Mouse (Mus musculus): ENCODE measurements around the gene Ptrhd1.

Ptrhd1 gene

DNA sequence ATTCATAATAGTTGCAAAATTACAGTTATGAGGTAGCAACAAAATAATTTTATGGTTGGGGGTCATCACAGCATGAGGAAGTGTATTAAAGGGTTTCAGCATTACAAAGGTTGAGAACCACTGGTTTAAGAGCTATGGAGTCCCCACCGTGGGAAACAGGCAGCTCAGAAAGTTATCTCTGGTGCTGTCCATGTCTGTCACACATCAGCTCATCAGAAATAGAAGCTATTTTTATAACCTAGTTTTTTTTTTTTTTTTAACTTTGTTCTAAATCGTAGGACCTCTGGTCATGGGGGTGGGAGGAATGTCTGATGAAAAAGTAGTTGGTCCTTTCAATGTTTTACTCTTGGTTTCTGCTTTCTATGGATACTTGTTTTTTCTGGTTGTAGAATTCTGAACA is 10.0 kb downstream of the Ptrhd1 start:
- DNase-seq (ENCODE audit: low read depth, low spot score) = no peak

GRCm38 (mm10) chr12:4245742-4246141 is 11.9 kb downstream of the Ptrhd1 start:
- no peak for DNase-seq (ENCODE audit: low read depth, low spot score)

DNA sequence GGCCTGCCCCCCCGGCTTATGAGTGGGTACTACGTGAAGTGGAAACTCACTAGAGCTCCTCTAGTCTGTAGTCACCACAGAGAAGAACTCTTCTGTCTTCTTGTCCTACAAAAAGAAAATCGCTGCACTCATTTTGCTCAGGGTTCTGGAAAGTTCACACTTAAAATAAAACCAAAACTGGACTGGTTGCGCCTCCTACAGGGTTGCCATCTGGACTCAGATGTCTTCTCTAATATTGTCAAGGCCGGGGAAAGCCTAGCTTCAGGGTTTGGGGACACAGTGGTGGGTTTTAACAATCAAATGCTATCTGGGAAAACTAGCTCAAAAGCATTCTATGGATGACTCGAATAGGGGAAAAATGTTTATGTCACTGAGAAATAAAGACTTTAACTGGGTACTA is 16.0 kb downstream of the Ptrhd1 start:
- DNase-seq (ENCODE audit: low read depth, low spot score) = no peak

GRCm38 (mm10) chr12:4252742-4253655 is 19.2 kb downstream of the Ptrhd1 start:
- DNase-seq (ENCODE audit: low read depth, low spot score) = no peak

- no peak for DNase-seq (ENCODE audit: low read depth, low spot score)
Measured at GRCm38 (mm10) chr12:4267765-4268164, 33.9 kb downstream of the Ptrhd1 start.

GRCm38 (mm10) chr12:4271078-4271477 is 37.3 kb downstream of the Ptrhd1 start:
- no peak for DNase-seq (ENCODE audit: low read depth, low spot score)

DNA sequence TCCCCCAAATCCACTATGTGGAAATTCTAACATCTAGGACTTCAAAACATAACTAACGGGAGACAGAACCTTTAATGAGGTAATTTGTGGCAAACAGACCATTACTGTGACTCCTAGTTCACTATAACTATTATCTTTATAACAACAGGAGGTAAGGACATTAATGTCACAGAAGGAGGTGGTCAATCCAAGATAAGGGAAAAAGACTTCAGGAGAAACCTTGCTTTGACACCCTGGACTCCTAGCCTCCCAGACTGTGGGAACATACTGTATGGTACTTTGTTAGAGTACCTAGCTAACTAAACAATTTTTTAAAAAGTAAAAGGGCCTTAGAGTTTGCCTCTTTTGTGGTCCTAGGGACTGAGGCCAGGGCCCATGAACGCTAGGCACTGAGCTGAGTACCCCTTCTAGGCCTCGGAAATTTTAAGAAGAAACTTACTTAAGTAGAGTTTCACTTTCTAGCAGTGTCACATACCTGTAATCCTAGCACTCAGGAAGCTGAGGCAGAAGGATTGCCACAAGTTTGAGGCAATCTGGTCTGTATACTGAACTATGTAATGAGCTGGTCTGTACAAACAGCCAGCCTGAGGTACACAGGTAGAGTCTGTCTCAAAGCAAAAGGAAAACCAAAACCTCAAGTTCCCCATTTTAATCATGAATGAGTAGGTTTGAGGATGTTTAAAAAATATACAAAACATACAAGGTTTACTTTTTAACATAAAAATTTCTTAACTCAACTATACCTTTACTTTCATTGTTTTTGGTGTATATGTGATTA is 45.3 kb downstream of the Ptrhd1 start:
- DNase-seq (ENCODE audit: low read depth, low spot score) = no peak

GRCm38 (mm10) chr12:4279878-4280277 is 46.1 kb downstream of the Ptrhd1 start:
- DNase-seq (ENCODE audit: low read depth, low spot score) = no peak

DNA sequence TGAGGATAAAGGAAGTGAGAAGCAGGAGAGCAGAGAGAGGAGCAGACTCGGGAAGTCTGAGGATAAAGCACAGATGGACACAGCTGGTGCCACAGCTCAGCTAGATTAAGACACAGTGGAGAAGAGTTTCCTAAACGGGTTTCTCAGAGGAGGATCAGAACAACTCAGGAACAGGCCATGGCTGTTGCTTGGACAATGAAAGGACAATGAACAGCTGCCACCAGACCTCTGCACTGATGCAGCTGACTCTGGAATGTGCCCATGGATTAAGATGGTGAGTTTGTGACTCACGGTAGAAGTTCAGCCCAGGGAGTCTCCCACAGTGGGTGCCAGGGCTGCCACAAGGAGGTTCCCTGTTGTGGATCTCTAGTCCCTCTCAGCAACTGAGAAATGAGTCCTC is 51.4 kb downstream of the Ptrhd1 start:
- DNase-seq (ENCODE audit: low read depth, low spot score) = no peak
